ENCODE assay signal across 8 mouse cellular contexts in genomic region chr14:55747051-55747847, GRCm38 (mm10). TPM values are rescaled to one million over a fixed set of nuclear protein-coding genes. Genes with fewer than 3 reads are reported as not detected.
DNase-seq lines count a peak whose midpoint lies in the region; ATAC-seq and TF ChIP-seq lines count a peak whose summit lies in the region.

No protein-coding gene starts in this region.

- 83% methylated on average over 10 of the region's 10 CpGs for WGBS in heart, embryonic 16.5 days
- 80% methylated on average over 10 of the region's 10 CpGs for WGBS in heart, adult 2 months
- 93% methylated on average over 10 of the region's 10 CpGs for WGBS in hindbrain, embryonic 12.5 days
- 78% methylated on average over 10 of the region's 10 CpGs for WGBS in liver, postnatal 0 days (ENCODE audit: insufficient replicate concordance)

- H3K4me3 ChIP-seq in heart, embryonic 16.5 days (ENCODE audit: low read length), result no peak overlapping the region
- H3K4me3 ChIP-seq in heart, adult 2 months, result no peak overlapping the region
- peak overlapping the region; percentile 93; the same call in 1 of the 2 replicates for H3K4me3 ChIP-seq in hindbrain, embryonic 12.5 days
- H3K4me3 ChIP-seq in liver, postnatal 0 days (ENCODE audit: low read depth, low read length), result peak overlapping the region; percentile 98; the same call in 1 of the 2 replicates

- no peak for ATAC-seq in heart, embryonic 16.5 days (replicated peaks; ENCODE audit: extremely low read depth, insufficient read depth, low FRiP score)
- no peak for ATAC-seq in hindbrain, embryonic 12.5 days (ENCODE audit: low FRiP score)
- ATAC-seq in liver, postnatal 0 days, result no peak

- no peak for TF ChIP-seq CTCF in heart, adult 2 months (IDR thresholded peaks at IDR 0.05)
- TF ChIP-seq CTCF in liver, postnatal 0 days (IDR thresholded peaks at IDR 0.05; ENCODE audit: low read depth), result 0 out of 2 replicates have a peak, but pooled peaks have one; percentile 11

- no peak for DNase-seq in heart, adult 2 months
- peak; percentile 56 for DNase-seq in ES-CJ7 (ENCODE audit: low read depth, low spot score)
- DNase-seq in liver, postnatal 0 days, result no peak
- no peak for DNase-seq in cerebellum, adult 11 months
- no peak for DNase-seq in spleen, postnatal 36 days (ENCODE audit: low spot score in 2 of 2)
- DNase-seq in layer of hippocampus, adult 18-20 months (ENCODE audit: low spot score in 2 of 2), result no peak

- peaks cover 22% of the 10 kb centered on the region for H3K4me1 ChIP-seq in heart, embryonic 16.5 days (ENCODE audit: control insufficient read depth, insufficient read depth, low read length)
- H3K4me1 ChIP-seq in heart, adult 2 months (ENCODE audit: control insufficient read depth, insufficient read depth, low read length), result peaks cover 4% of the 10 kb centered on the region
- H3K4me1 ChIP-seq in hindbrain, embryonic 12.5 days, result peaks cover 24% of the 10 kb centered on the region
- H3K4me1 ChIP-seq in liver, postnatal 0 days (ENCODE audit: insufficient read depth), result peaks cover 24% of the 10 kb centered on the region

- H3K9me3 ChIP-seq in heart, embryonic 16.5 days (replicated peaks; ENCODE audit: control insufficient read depth, low read length), result no peaks in the 10 kb centered on the region
- no peaks in the 10 kb centered on the region for H3K9me3 ChIP-seq in hindbrain, embryonic 12.5 days (replicated peaks)
- H3K9me3 ChIP-seq in liver, postnatal 0 days (ENCODE audit: low read length), result no peaks in the 10 kb centered on the region

- H3K27me3 ChIP-seq in heart, embryonic 16.5 days (ENCODE audit: control insufficient read depth, insufficient read depth, low read length), result no peaks in the 10 kb centered on the region
- H3K27me3 ChIP-seq in heart, adult 2 months (ENCODE audit: control insufficient read depth, insufficient read depth, low read length), result no peaks in the 10 kb centered on the region
- no peaks in the 10 kb centered on the region for H3K27me3 ChIP-seq in hindbrain, embryonic 12.5 days
- no peaks in the 10 kb centered on the region for H3K27me3 ChIP-seq in liver, postnatal 0 days (ENCODE audit: insufficient read depth, low read length)

- H3K79me2 ChIP-seq in heart, adult 2 months (replicated peaks; ENCODE audit: control insufficient read depth, insufficient read depth, low read length), result no peaks in the 10 kb centered on the region

- TF ChIP-seq EP300 in heart, adult 2 months (IDR thresholded peaks at IDR 0.05; ENCODE audit: insufficient read depth, low read depth, low read length), result no peak
- TF ChIP-seq EP300 in liver, postnatal 0 days (IDR thresholded peaks at IDR 0.05; ENCODE audit: low read depth), result no peak

- TF ChIP-seq POLR2A in heart, adult 2 months (IDR thresholded peaks at IDR 0.05; ENCODE audit: insufficient read depth, low read depth, low read length), result no peak

- H3K36me3 ChIP-seq in heart, embryonic 16.5 days (ENCODE audit: control insufficient read depth, insufficient read depth), result peaks cover 23% of the 10 kb centered on the region
- H3K36me3 ChIP-seq in heart, adult 2 months (ENCODE audit: control insufficient read depth, insufficient read depth, low read length), result no peaks in the 10 kb centered on the region
- peaks cover 37% of the 10 kb centered on the region for H3K36me3 ChIP-seq in hindbrain, embryonic 12.5 days
- peaks cover 31% of the 10 kb centered on the region for H3K36me3 ChIP-seq in liver, postnatal 0 days (replicated peaks; ENCODE audit: insufficient read depth, low read length)

- peak overlapping the region; percentile 94; the same call in 1 of the 2 replicates for H3K4me2 ChIP-seq in heart, embryonic 16.5 days (ENCODE audit: low read depth, low read length)
- H3K4me2 ChIP-seq in hindbrain, embryonic 12.5 days (replicated peaks), result peak overlapping the region; percentile 99
- H3K4me2 ChIP-seq in liver, postnatal 0 days (ENCODE audit: low read depth, low read length), result peak overlapping the region; percentile 96

- intact Hi-C loops in heart, adult 2 months (cut with DNase I), result no loop called here

- no peak overlapping the region for H3K27ac ChIP-seq in heart, embryonic 16.5 days (ENCODE audit: low read length)
- no peak overlapping the region for H3K27ac ChIP-seq in heart, adult 2 months
- no peak overlapping the region for H3K27ac ChIP-seq in hindbrain, embryonic 12.5 days
- no peak overlapping the region for H3K27ac ChIP-seq in liver, postnatal 0 days (ENCODE audit: low read depth)

- H3K9ac ChIP-seq in heart, embryonic 16.5 days (ENCODE audit: low read length), result no peak overlapping the region
- no peak overlapping the region for H3K9ac ChIP-seq in heart, adult 2 months (ENCODE audit: low read depth, low read length)
- H3K9ac ChIP-seq in hindbrain, embryonic 12.5 days, result no peak overlapping the region
- H3K9ac ChIP-seq in liver, postnatal 0 days (replicated peaks), result peak overlapping the region; percentile 41; the same call in 1 of the 2 replicates

RNA-seq across cellular contexts. Expression of gene Nop9, which starts 1.8 kb away (rescaled TPM):
- polyA plus RNA-seq in heart, embryonic 16.5 days (2015; fragmentation: Nextera tagmentation; extraction: Ambion mirVana), result 21.5 and 22.7 TPM in 2 replicates
- total RNA-seq in heart, adult 2 months (2021), result 10 to 100 TPM; 10.1 to 11.4 TPM
- 8.3 and 13.1 TPM in 2 replicates for polyA plus RNA-seq in heart, adult 2 months (2012; rRNA removed)
- polyA plus RNA-seq in hindbrain, embryonic 12.5 days (2016; fragmentation: Nextera tagmentation; extraction: Ambion mirVana), result 42.0 and 47.5 TPM in 2 replicates
- 13.2 and 14.5 TPM in 2 replicates for polyA plus RNA-seq in liver, postnatal 0 days (2015; fragmentation: Nextera tagmentation; extraction: Ambion mirVana)
- total RNA-seq in layer of hippocampus, adult 18-20 months (2021), result 10 to 100 TPM; 11.7 to 14.5 TPM

RNA-seq across cellular contexts. Expression of gene Dhrs1, which starts 1.8 kb away (rescaled TPM):
- 71.1 and 76.3 TPM in 2 replicates for polyA plus RNA-seq in heart, embryonic 16.5 days (2015; fragmentation: Nextera tagmentation; extraction: Ambion mirVana)
- total RNA-seq in heart, adult 2 months (2021), result 10 to 100 TPM; 35.4 to 40.2 TPM
- 82.9 and 85.8 TPM in 2 replicates for polyA plus RNA-seq in heart, adult 2 months (2012; rRNA removed)
- 73.2 and 75.0 TPM in 2 replicates for polyA plus RNA-seq in hindbrain, embryonic 12.5 days (2016; fragmentation: Nextera tagmentation; extraction: Ambion mirVana)
- 98.6 and 103 TPM in 2 replicates for polyA plus RNA-seq in liver, postnatal 0 days (2015; fragmentation: Nextera tagmentation; extraction: Ambion mirVana)
- total RNA-seq in layer of hippocampus, adult 18-20 months (2021), result 10 to 100 TPM; 83.2 to 98.7 TPM

RNA-seq across cellular contexts. Expression of gene Cideb, which starts 11.0 kb away (rescaled TPM):
- polyA plus RNA-seq in heart, embryonic 16.5 days (2015; fragmentation: Nextera tagmentation; extraction: Ambion mirVana), result 1.3 and 1.8 TPM in 2 replicates
- under 1 TPM; 0.81 to 0.98 TPM for total RNA-seq in heart, adult 2 months (2021)
- 6.7 and 8.1 TPM in 2 replicates for polyA plus RNA-seq in heart, adult 2 months (2012; rRNA removed)
- polyA plus RNA-seq in hindbrain, embryonic 12.5 days (2016; fragmentation: Nextera tagmentation; extraction: Ambion mirVana), result 0.36 and 0.56 TPM in 2 replicates
- 191 and 192 TPM in 2 replicates for polyA plus RNA-seq in liver, postnatal 0 days (2015; fragmentation: Nextera tagmentation; extraction: Ambion mirVana)
- total RNA-seq in layer of hippocampus, adult 18-20 months (2021), result 1 to 10 TPM; 1.7 to 2.2 TPM

RNA-seq across cellular contexts. Expression of gene Ltb4r2, which starts 14.0 kb away (rescaled TPM):
- 0.20 and 0.32 TPM in 2 replicates for polyA plus RNA-seq in heart, embryonic 16.5 days (2015; fragmentation: Nextera tagmentation; extraction: Ambion mirVana)
- total RNA-seq in heart, adult 2 months (2021), result under 1 TPM in 1 of 2 experiments, not detected in 1; 0.20 TPM
- polyA plus RNA-seq in heart, adult 2 months (2012; rRNA removed), result 0.06 and 0.20 TPM in 2 replicates
- 0.36 and 0.57 TPM in 2 replicates for polyA plus RNA-seq in hindbrain, embryonic 12.5 days (2016; fragmentation: Nextera tagmentation; extraction: Ambion mirVana)
- polyA plus RNA-seq in liver, postnatal 0 days (2015; fragmentation: Nextera tagmentation; extraction: Ambion mirVana), result 1.8 and 2.1 TPM in 2 replicates
- under 1 TPM; 0.12 to 0.13 TPM for total RNA-seq in layer of hippocampus, adult 18-20 months (2021)

RNA-seq across cellular contexts. Expression of gene Ltb4r1, which starts 18.5 kb away (rescaled TPM):
- 0.59 and 0.66 TPM in 2 replicates for polyA plus RNA-seq in heart, embryonic 16.5 days (2015; fragmentation: Nextera tagmentation; extraction: Ambion mirVana)
- total RNA-seq in heart, adult 2 months (2021), result under 1 TPM; 0.34 to 0.36 TPM
- polyA plus RNA-seq in heart, adult 2 months (2012; rRNA removed), result 0.76 TPM in 2 replicates
- 0.72 TPM in 1 of 2 replicates, not detected in the other for polyA plus RNA-seq in hindbrain, embryonic 12.5 days (2016; fragmentation: Nextera tagmentation; extraction: Ambion mirVana)
- polyA plus RNA-seq in liver, postnatal 0 days (2015; fragmentation: Nextera tagmentation; extraction: Ambion mirVana), result 21.6 and 22.0 TPM in 2 replicates
- total RNA-seq in layer of hippocampus, adult 18-20 months (2021), result under 1 TPM in 1 of 2 experiments, not detected in 1; 0.45 TPM

Comparison
In these comparisons a context has a peak if more than half of its experiments do, and no peak if none do; other contexts are left out.
1. H3K4me3 ChIP-seq: peak in hindbrain, embryonic 12.5 days (single experiment) and liver, postnatal 0 days (single experiment); none in heart, embryonic 16.5 days (single experiment) and heart, adult 2 months (single experiment).
2. RNA of gene Cideb, which starts 11.0 kb away (polyA plus RNA-seq): 191 to 192 TPM in liver, postnatal 0 days; 6.7 to 8.1 TPM in heart, adult 2 months, 1.3 to 1.8 TPM in heart, embryonic 16.5 days and 0.36 to 0.56 TPM in hindbrain, embryonic 12.5 days; every median in the first group is over 10 times any median in the second.
3. Peak in every context shown above with its lines, with median percentiles within 50 percentile points of each other: H3K4me2 ChIP-seq.